ENCODE assay signal across 8 mouse cellular contexts in genomic region chr4:114665684-114666083, GRCm38 (mm10).
A peak's percentile ranks its signal among the peaks of the same experiment; 100 is the strongest.
DNase-seq lines count a peak whose midpoint lies in the region; ATAC-seq lines count a peak whose summit lies in the region.

No protein-coding gene starts in this region.

- H3K4me2 ChIP-seq in intestine, embryonic 16.5 days (ENCODE audit: low read depth, low read length) = peak overlapping the region; percentile 53

- no peak overlapping the region for H3K27ac ChIP-seq in intestine, embryonic 16.5 days (ENCODE audit: low read length)
- H3K27ac ChIP-seq in midbrain, embryonic 10.5 days (replicated peaks) = no peak overlapping the region

- peaks cover 12% of the 10 kb centered on the region for H3K4me1 ChIP-seq in intestine, embryonic 16.5 days (ENCODE audit: control insufficient read depth, insufficient read depth, low read length)
- H3K4me1 ChIP-seq in midbrain, embryonic 10.5 days = peaks cover 32% of the 10 kb centered on the region

- intact Hi-C loops in left cerebral cortex, postnatal 25 days (cut with DNase I) = loop anchor here (5.0 kb wide), 2 partner anchors 247 to 282 kb away; no protein-coding TSS in a partner anchor

- peak overlapping the region; percentile 48; the same call in 1 of the 2 replicates for H3K9ac ChIP-seq in intestine, embryonic 16.5 days (ENCODE audit: low read depth, low read length)

- no peaks in the 10 kb centered on the region for H3K9me3 ChIP-seq in intestine, embryonic 16.5 days (ENCODE audit: control insufficient read depth, low read length)
- no peaks in the 10 kb centered on the region for H3K9me3 ChIP-seq in midbrain, embryonic 10.5 days (replicated peaks)

- peak overlapping the region; percentile 30 for H3K4me3 ChIP-seq in intestine, embryonic 16.5 days (ENCODE audit: low read length)
- peak overlapping the region; percentile 45 for H3K4me3 ChIP-seq in midbrain, embryonic 10.5 days

- H3K36me3 ChIP-seq in intestine, embryonic 16.5 days (ENCODE audit: control insufficient read depth, insufficient read depth, low read length) = no peaks in the 10 kb centered on the region
- no peaks in the 10 kb centered on the region for H3K36me3 ChIP-seq in midbrain, embryonic 10.5 days

- peak; percentile 77 for ATAC-seq in intestine, embryonic 16.5 days
- no peak for ATAC-seq in erythroid progenitor cell, adult 5-6 weeks (replicated peaks; ENCODE audit: low FRiP score, poor library complexity, severe bottlenecking)

- peaks cover 18% of the 10 kb centered on the region for H3K27me3 ChIP-seq in intestine, embryonic 16.5 days (replicated peaks; ENCODE audit: control insufficient read depth, insufficient read depth, low read length)
- peaks cover 95% of the 10 kb centered on the region for H3K27me3 ChIP-seq in midbrain, embryonic 10.5 days (ENCODE audit: low read depth, poor library complexity, severe bottlenecking)

- peak; percentile 92 for DNase-seq in adrenal gland, postnatal 10 days
- DNase-seq in embryo, embryonic 9.5 days (ENCODE audit: extremely low spot score) = peak; percentile 92
- peak; percentile 71 to 79 for DNase-seq in gastrocnemius, postnatal 4 days (ENCODE audit: low spot score in 2 of 2)
- DNase-seq in left cerebral cortex, postnatal 25 days (ENCODE audit: low spot score in 2 of 2) = peak; percentile 84 to 86
- peak; percentile 89 for DNase-seq in midbrain, embryonic 10.5 days (ENCODE audit: low spot score)
- peak; percentile 78 for DNase-seq in right cerebral cortex, postnatal 4 days

- 2% methylated on average over 14 of the region's 14 CpGs for WGBS in intestine, embryonic 16.5 days
- WGBS in midbrain, embryonic 10.5 days = 3% methylated on average over 14 of the region's 14 CpGs
